Mouse (Mus musculus): ENCODE results near the gene Gm4131. TPM values are rescaled to one million over a fixed set of nuclear protein-coding genes. Genes with fewer than 3 reads are reported as not detected.

Gene Gm4131
- total RNA-seq, 1 experiment: not detected

DNA sequence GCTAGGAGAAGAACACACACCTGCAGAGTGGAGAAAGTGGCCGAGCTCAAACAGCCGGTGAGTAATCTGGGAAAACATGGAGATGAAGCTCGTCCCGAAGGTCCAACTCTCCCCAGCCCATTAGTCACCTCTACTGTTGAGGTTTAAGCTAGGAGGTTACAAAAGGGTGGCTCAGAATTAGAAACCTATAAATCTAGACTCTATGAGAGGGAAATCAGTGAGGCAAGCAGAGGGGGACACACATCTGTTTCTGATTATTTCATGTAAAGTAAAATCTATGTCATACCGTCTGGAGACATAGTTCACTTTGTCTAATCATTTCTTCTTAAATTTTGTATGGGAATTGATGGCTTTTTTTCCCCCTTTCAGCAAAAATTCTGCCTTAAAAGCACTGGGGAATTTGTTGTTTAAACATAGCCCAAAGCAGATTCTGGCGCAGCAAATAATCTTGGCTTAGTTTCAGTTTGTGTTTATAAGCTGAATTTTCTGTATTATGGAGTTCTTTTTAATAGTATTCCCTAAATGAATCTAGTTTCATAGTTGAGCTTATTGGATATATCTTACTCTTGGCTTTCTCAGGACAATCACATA is 122.8 kb downstream of the Gm4131 start:
- DNase-seq (ENCODE audit: low read depth, low spot score): no peak
- no peaks in the 10 kb centered on the region for H3K36me3 ChIP-seq (ENCODE audit: control insufficient read depth, insufficient read depth, low read length, poor library complexity, severe bottlenecking)
- no peak for TF ChIP-seq HCFC1 (IDR thresholded peaks at IDR 0.05; ENCODE audit: borderline replicate concordance, insufficient read depth, low read length)
- TF ChIP-seq CHD2 (IDR thresholded peaks at IDR 0.05; ENCODE audit: low read depth, low read length): no peak
- no peak for TF ChIP-seq MAFK (IDR thresholded peaks at IDR 0.05; ENCODE audit: insufficient read depth, low read depth, low read length)
- TF ChIP-seq ZC3H11A (IDR thresholded peaks at IDR 0.05; ENCODE audit: borderline replicate concordance, low read depth, low read length): no peak
- no peak for TF ChIP-seq ZNF384 (IDR thresholded peaks at IDR 0.05; ENCODE audit: low read depth, low read length)
- no peaks in the 10 kb centered on the region for H3K4me1 ChIP-seq (ENCODE audit: control insufficient read depth in 2 of 2, insufficient read depth in 2 of 2, low read length in 2 of 2, poor library complexity in 1 of 2)
- no peak overlapping the region for H3K9ac ChIP-seq (ENCODE audit: insufficient read depth, low read depth, low read length, poor library complexity, severe bottlenecking)
- H3K4me3 ChIP-seq (ENCODE audit: insufficient read depth in 1 of 2, low read depth in 1 of 2, low read length in 2 of 2, poor library complexity in 1 of 2, severe bottlenecking in 1 of 2): no peak overlapping the region
- H3K9me3 ChIP-seq (ENCODE audit: control insufficient read depth, insufficient read depth, low read depth, low read length): no peaks in the 10 kb centered on the region
- no peak overlapping the region for H3K27ac ChIP-seq (ENCODE audit: insufficient read depth, low read depth, low read length, poor library complexity, severe bottlenecking)
- in situ Hi-C loops (cut with MboI; ENCODE audit: low sequenced_read_pairs in 2 of 2, unreplicated experiment in 2 of 2): no loop called here

DNA sequence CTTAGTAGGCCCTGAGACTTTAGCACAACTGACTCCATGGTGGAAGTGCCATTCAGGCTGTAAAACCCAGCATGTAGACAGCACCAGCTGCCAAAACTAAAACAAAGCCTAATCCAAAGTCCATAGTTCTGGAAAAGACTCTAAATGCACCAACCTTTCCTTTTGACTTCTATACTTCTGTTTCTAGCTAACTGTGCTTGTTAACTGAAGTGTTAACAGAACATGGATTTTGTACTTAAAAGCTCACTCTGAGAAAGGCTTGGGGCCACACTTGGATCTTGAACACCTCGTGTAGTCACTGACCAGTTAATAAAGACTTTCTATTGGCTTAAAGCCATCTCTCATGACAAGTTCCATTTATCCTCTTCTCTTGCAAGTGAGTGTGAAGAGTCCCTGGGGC is 123.8 kb downstream of the Gm4131 start:
- DNase-seq (ENCODE audit: low read depth, low spot score): no peak
- in situ Hi-C loops (cut with MboI; ENCODE audit: low sequenced_read_pairs in 2 of 2, unreplicated experiment in 2 of 2): no loop called here
- no peaks in the 10 kb centered on the region for H3K36me3 ChIP-seq (ENCODE audit: control insufficient read depth, insufficient read depth, low read length, poor library complexity, severe bottlenecking)
- no peak overlapping the region for H3K4me3 ChIP-seq (ENCODE audit: insufficient read depth in 1 of 2, low read depth in 1 of 2, low read length in 2 of 2, poor library complexity in 1 of 2, severe bottlenecking in 1 of 2)
- H3K9ac ChIP-seq (ENCODE audit: insufficient read depth, low read depth, low read length, poor library complexity, severe bottlenecking): no peak overlapping the region
- no peak overlapping the region for H3K27ac ChIP-seq (ENCODE audit: insufficient read depth, low read depth, low read length, poor library complexity, severe bottlenecking)
- no peaks in the 10 kb centered on the region for H3K4me1 ChIP-seq (ENCODE audit: control insufficient read depth in 2 of 2, insufficient read depth in 2 of 2, low read length in 2 of 2, poor library complexity in 1 of 2)
- no peaks in the 10 kb centered on the region for H3K9me3 ChIP-seq (ENCODE audit: control insufficient read depth, insufficient read depth, low read depth, low read length)
- TF ChIP-seq HCFC1 (IDR thresholded peaks at IDR 0.05; ENCODE audit: borderline replicate concordance, insufficient read depth, low read length) (no peak), CHD2 (IDR thresholded peaks at IDR 0.05; ENCODE audit: low read depth, low read length) (no peak), ZC3H11A (IDR thresholded peaks at IDR 0.05; ENCODE audit: borderline replicate concordance, low read depth, low read length) (no peak), MAFK (IDR thresholded peaks at IDR 0.05; ENCODE audit: insufficient read depth, low read depth, low read length) (no peak), ZNF384 (IDR thresholded peaks at IDR 0.05; ENCODE audit: low read depth, low read length) (no peak)

DNA sequence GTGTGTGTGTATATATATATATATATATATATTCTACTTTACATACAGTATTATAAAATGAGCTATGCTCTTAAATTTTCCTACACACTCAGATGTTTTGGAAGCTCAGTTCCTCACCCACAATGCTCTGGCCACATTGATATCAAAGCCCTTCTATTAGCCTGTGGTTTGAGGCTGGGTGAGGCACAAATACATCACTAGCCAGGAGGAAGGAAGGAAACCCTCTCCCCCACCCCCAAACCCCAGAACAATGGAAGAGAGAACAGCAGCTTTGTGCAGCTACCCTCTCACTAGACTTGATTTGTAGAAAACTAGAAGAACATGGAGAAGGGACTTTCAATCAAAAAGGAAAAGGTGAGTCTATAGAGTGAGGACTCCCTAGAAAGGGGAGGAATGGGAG is 126.7 kb downstream of the Gm4131 start:
- no peak for DNase-seq (ENCODE audit: low read depth, low spot score)
- no peaks in the 10 kb centered on the region for H3K4me1 ChIP-seq (ENCODE audit: control insufficient read depth in 2 of 2, insufficient read depth in 2 of 2, low read length in 2 of 2, poor library complexity in 1 of 2)
- in situ Hi-C loops (cut with MboI; ENCODE audit: low sequenced_read_pairs in 2 of 2, unreplicated experiment in 2 of 2): no loop called here
- H3K9ac ChIP-seq (ENCODE audit: insufficient read depth, low read depth, low read length, poor library complexity, severe bottlenecking): no peak overlapping the region
- no peaks in the 10 kb centered on the region for H3K36me3 ChIP-seq (ENCODE audit: control insufficient read depth, insufficient read depth, low read length, poor library complexity, severe bottlenecking)
- no peak overlapping the region for H3K27ac ChIP-seq (ENCODE audit: insufficient read depth, low read depth, low read length, poor library complexity, severe bottlenecking)
- no peak overlapping the region for H3K4me3 ChIP-seq (ENCODE audit: insufficient read depth in 1 of 2, low read depth in 1 of 2, low read length in 2 of 2, poor library complexity in 1 of 2, severe bottlenecking in 1 of 2)
- H3K9me3 ChIP-seq (ENCODE audit: control insufficient read depth, insufficient read depth, low read depth, low read length): no peaks in the 10 kb centered on the region
- no peak for TF ChIP-seq HCFC1 (IDR thresholded peaks at IDR 0.05; ENCODE audit: borderline replicate concordance, insufficient read depth, low read length)
- no peak for TF ChIP-seq CHD2 (IDR thresholded peaks at IDR 0.05; ENCODE audit: low read depth, low read length)
- TF ChIP-seq ZNF384 (IDR thresholded peaks at IDR 0.05; ENCODE audit: low read depth, low read length): no peak

GRCm38 (mm10) chr14:62438236-62438635 is 128.5 kb downstream of the Gm4131 start:
- in situ Hi-C loops (cut with MboI; ENCODE audit: low sequenced_read_pairs in 2 of 2, unreplicated experiment in 2 of 2): no loop called here
- Histone ChIP-seq H3K36me3 (ENCODE audit: control insufficient read depth, insufficient read depth, low read length, poor library complexity, severe bottlenecking) (no peaks in the 10 kb centered on the region), H3K9me3 (ENCODE audit: control insufficient read depth, insufficient read depth, low read depth, low read length) (no peaks in the 10 kb centered on the region), H3K4me3 (ENCODE audit: insufficient read depth in 1 of 2, low read depth in 1 of 2, low read length in 2 of 2, poor library complexity in 1 of 2, severe bottlenecking in 1 of 2) (no peak overlapping the region), H3K4me1 (ENCODE audit: control insufficient read depth in 2 of 2, insufficient read depth in 2 of 2, low read length in 2 of 2, poor library complexity in 1 of 2) (no peaks in the 10 kb centered on the region), H3K9ac (ENCODE audit: insufficient read depth, low read depth, low read length, poor library complexity, severe bottlenecking) (no peak overlapping the region), H3K27ac (ENCODE audit: insufficient read depth, low read depth, low read length, poor library complexity, severe bottlenecking) (no peak overlapping the region)
- no peak for DNase-seq (ENCODE audit: low read depth, low spot score)
- TF ChIP-seq MAFK (IDR thresholded peaks at IDR 0.05; ENCODE audit: insufficient read depth, low read depth, low read length): no peak
- no peak for TF ChIP-seq CHD2 (IDR thresholded peaks at IDR 0.05; ENCODE audit: low read depth, low read length)
- no peak for TF ChIP-seq HCFC1 (IDR thresholded peaks at IDR 0.05; ENCODE audit: borderline replicate concordance, insufficient read depth, low read length)
- no peak for TF ChIP-seq ZC3H11A (IDR thresholded peaks at IDR 0.05; ENCODE audit: borderline replicate concordance, low read depth, low read length)
- no peak for TF ChIP-seq ZNF384 (IDR thresholded peaks at IDR 0.05; ENCODE audit: low read depth, low read length)

- in situ Hi-C loops (cut with MboI; ENCODE audit: low sequenced_read_pairs in 2 of 2, unreplicated experiment in 2 of 2): no loop called here
- H3K4me3 ChIP-seq (ENCODE audit: insufficient read depth in 1 of 2, low read depth in 1 of 2, low read length in 2 of 2, poor library complexity in 1 of 2, severe bottlenecking in 1 of 2): no peak overlapping the region
These were observed 128.9 kb downstream of the Gm4131 start for GRCm38 (mm10) chr14:62437806-62438205.

More at GRCm38 (mm10) chr14:62437806-62438205, 128.9 kb downstream of the Gm4131 start:
- no peak for DNase-seq (ENCODE audit: low read depth, low spot score)
- H3K36me3 ChIP-seq (ENCODE audit: control insufficient read depth, insufficient read depth, low read length, poor library complexity, severe bottlenecking): no peaks in the 10 kb centered on the region
- TF ChIP-seq ZC3H11A (IDR thresholded peaks at IDR 0.05; ENCODE audit: borderline replicate concordance, low read depth, low read length): no peak
- no peak for TF ChIP-seq CHD2 (IDR thresholded peaks at IDR 0.05; ENCODE audit: low read depth, low read length)
- TF ChIP-seq ZNF384 (IDR thresholded peaks at IDR 0.05; ENCODE audit: low read depth, low read length): no peak
- TF ChIP-seq MAFK (IDR thresholded peaks at IDR 0.05; ENCODE audit: insufficient read depth, low read depth, low read length): no peak
- no peak for TF ChIP-seq HCFC1 (IDR thresholded peaks at IDR 0.05; ENCODE audit: borderline replicate concordance, insufficient read depth, low read length)
- no peaks in the 10 kb centered on the region for H3K4me1 ChIP-seq (ENCODE audit: control insufficient read depth in 2 of 2, insufficient read depth in 2 of 2, low read length in 2 of 2, poor library complexity in 1 of 2)
- no peak overlapping the region for H3K27ac ChIP-seq (ENCODE audit: insufficient read depth, low read depth, low read length, poor library complexity, severe bottlenecking)
- H3K9ac ChIP-seq (ENCODE audit: insufficient read depth, low read depth, low read length, poor library complexity, severe bottlenecking): no peak overlapping the region
- H3K9me3 ChIP-seq (ENCODE audit: control insufficient read depth, insufficient read depth, low read depth, low read length): no peaks in the 10 kb centered on the region

All from ES-E14 (cell line).